Mouse (Mus musculus): Measurements from ENCODE around the gene Manbal. TPM values are rescaled to one million over a fixed set of nuclear protein-coding genes. Genes with fewer than 3 reads are reported as not detected.
A peak's percentile ranks its signal among the peaks of the same experiment; 100 is the strongest.

The Manbal gene
- polyA plus RNA-seq, 1 experiment from 2014 or later: 68.1 TPM

- 43% methylated on average over 11 of the region's 11 CpGs for WGBS
- peak overlapping the region; percentile 99 for H3K27ac ChIP-seq
- H3K4me3 ChIP-seq: peak overlapping the region; percentile 88
These were observed 55.7 kb downstream of the Manbal start for GRCm38 (mm10) chr2:157422854-157423705.

GRCm38 (mm10) chr2:157423706-157424125, 56.3 kb downstream of the Manbal start:
- DNase-seq (ENCODE audit: extremely low spot score, low spot score): peak; percentile 38
- WGBS: 9% methylated on average over 21 of the region's 21 CpGs
- Histone ChIP-seq H3K27ac (peak overlapping the region; percentile 99), H3K9me3 (no peaks in the 10 kb centered on the region), H3K27me3 (ENCODE audit: poor library complexity, severe bottlenecking) (peaks cover 17% of the 10 kb centered on the region), H3K36me3 (replicated peaks) (peaks cover 25% of the 10 kb centered on the region), H3K4me1 (peaks cover 82% of the 10 kb centered on the region), H3K4me3 (peak overlapping the region; percentile 88)

More at GRCm38 (mm10) chr2:157422854-157423705, 55.7 kb downstream of the Manbal start:
- DNase-seq (ENCODE audit: extremely low spot score, low spot score): peak; percentile 45
- Histone ChIP-seq H3K27me3 (ENCODE audit: poor library complexity, severe bottlenecking) (peaks cover 24% of the 10 kb centered on the region), H3K36me3 (replicated peaks) (peaks cover 18% of the 10 kb centered on the region), H3K9me3 (no peaks in the 10 kb centered on the region), H3K4me1 (peaks cover 82% of the 10 kb centered on the region)

DNA sequence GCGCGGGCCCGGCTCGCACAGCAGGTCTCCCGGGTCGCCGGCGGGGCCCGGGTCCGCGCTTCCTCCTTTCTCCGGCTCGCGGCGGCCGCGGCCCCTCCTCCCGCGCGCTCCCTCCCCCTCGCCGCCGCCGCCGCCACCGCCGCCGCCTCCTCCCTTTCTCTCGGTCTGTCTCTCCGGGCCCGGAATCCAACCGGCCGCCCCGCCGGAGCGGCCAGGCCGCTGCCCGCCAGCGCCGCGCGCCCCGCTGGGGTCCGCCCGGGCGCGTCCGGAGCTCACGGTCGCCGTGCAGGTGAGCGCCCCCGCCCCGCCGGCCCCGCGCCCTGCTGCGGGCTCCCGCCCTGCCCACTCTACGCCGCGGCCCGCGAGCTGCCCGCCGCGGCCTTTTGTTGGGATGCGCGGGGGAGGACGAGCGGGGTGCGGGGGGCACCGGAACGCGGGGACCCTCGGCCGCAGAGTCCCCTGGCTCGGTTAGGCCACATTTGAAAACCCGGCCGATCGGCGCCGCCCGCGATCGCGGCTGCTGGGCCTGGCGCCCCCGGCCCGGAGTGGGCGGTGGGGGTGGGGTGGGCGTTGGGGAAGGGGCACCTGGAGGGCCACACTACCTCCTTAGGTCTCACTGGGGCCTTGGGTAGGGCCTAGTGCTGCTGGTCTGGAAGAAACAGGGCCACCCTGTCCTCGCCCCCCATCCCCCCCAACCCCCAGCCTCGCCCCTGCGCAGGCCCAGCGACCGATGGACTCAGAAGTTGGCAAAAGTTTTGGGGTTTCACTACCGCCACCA, 56.9 kb downstream of the Manbal start:
- peaks cover 12% of the 10 kb centered on the region for H3K27me3 ChIP-seq (ENCODE audit: poor library complexity, severe bottlenecking)
- peak overlapping the region; percentile 88 for H3K4me3 ChIP-seq
- H3K27ac ChIP-seq: peak overlapping the region; percentile 99
- WGBS: under 1% methylated on average over 86 of the region's 98 CpGs
- peaks cover 31% of the 10 kb centered on the region for H3K36me3 ChIP-seq (replicated peaks)
- H3K4me1 ChIP-seq: peaks cover 82% of the 10 kb centered on the region
- peak; percentile 56 for DNase-seq (ENCODE audit: extremely low spot score, low spot score)
- no peaks in the 10 kb centered on the region for H3K9me3 ChIP-seq

DNA sequence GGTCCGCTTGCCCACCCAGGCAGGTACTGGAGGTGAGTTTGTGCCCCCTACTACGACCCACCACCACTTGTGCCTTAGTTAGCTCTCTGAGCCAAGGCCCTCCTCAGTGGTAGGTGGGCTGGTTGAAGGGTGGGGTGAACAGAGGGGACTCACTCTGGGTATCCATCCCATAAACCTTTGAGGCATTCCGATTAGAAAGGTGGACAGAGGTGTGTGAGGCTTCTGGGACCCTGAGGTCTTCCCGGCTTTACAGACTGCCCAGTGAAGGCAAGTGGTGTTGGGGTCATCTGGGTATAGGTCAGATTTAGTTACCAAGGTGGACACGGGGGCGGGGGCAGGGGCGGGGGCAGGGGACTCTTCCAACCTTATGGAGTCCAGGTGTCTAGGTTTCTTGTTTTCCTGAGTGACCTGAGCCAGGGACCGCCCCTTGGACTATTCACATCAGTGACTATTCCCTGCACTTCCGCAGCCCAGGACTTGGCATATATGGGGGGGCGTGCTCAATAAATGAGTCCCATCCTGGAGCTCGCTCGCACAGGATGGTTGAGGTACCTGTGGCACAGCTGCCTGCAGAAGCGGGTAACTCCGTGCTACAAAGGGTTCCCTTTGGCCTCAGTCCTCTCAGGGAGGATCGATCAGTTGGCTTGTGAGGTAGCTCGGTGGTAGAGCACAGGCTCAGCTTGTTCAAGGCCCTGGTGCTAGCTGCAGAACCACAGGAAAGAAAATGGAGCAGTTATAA, 57.7 kb downstream of the Manbal start:
- DNase-seq (ENCODE audit: extremely low spot score, low spot score): no peak
- H3K36me3 ChIP-seq (replicated peaks): peaks cover 38% of the 10 kb centered on the region
- no peaks in the 10 kb centered on the region for H3K9me3 ChIP-seq
- H3K4me3 ChIP-seq: peak overlapping the region; percentile 88
- H3K27me3 ChIP-seq (ENCODE audit: poor library complexity, severe bottlenecking): peaks cover 9% of the 10 kb centered on the region
- H3K4me1 ChIP-seq: peaks cover 86% of the 10 kb centered on the region
- peak overlapping the region; percentile 99 for H3K27ac ChIP-seq
- 70% methylated on average over 16 of the region's 16 CpGs for WGBS

DNA sequence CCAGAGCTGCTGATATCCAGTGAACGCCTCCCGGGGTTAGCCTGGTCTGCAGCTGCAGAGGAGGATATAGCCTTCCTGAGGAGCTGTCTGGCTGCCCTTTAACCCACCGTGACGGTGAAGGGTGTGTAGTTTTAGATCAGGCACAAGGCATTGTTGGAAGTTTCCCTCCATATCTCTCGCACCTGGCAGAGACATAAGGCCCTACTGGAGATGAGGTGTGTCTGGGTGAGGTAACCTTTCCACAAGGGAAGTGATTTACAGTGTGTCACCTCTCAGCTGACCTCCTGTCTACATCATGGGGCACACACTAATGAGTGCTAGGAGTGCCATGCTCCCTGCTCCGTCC, 58.2 kb downstream of the Manbal start:
- H3K4me3 ChIP-seq: peak overlapping the region; percentile 88; the same call in 1 of the 2 replicates
- peak overlapping the region; percentile 99; the same call in 1 of the 2 replicates for H3K27ac ChIP-seq

GRCm38 (mm10) chr2:157426171-157426570, 58.8 kb downstream of the Manbal start:
- peaks cover 48% of the 10 kb centered on the region for H3K36me3 ChIP-seq (replicated peaks)
- no peak overlapping the region for H3K27ac ChIP-seq
- 84% methylated on average over 6 of the region's 6 CpGs for WGBS
- peaks cover 9% of the 10 kb centered on the region for H3K27me3 ChIP-seq (ENCODE audit: poor library complexity, severe bottlenecking)
- H3K4me3 ChIP-seq: peak overlapping the region; percentile 88; the same call in 1 of the 2 replicates
- H3K9me3 ChIP-seq: no peaks in the 10 kb centered on the region
- H3K4me1 ChIP-seq: peaks cover 92% of the 10 kb centered on the region
- no peak for DNase-seq (ENCODE audit: extremely low spot score, low spot score)

More for the DNA sequence above, 58.2 kb downstream of the Manbal start:
- Histone ChIP-seq H3K9me3 (no peaks in the 10 kb centered on the region), H3K4me1 (peaks cover 87% of the 10 kb centered on the region), H3K27me3 (ENCODE audit: poor library complexity, severe bottlenecking) (peaks cover 9% of the 10 kb centered on the region), H3K36me3 (replicated peaks) (peaks cover 44% of the 10 kb centered on the region)
- no peak for DNase-seq (ENCODE audit: extremely low spot score, low spot score)
- WGBS: 80% methylated on average over 6 of the region's 6 CpGs

GRCm38 (mm10) chr2:157427164-157427563, 59.8 kb downstream of the Manbal start:
- H3K36me3 ChIP-seq (replicated peaks): peaks cover 58% of the 10 kb centered on the region
- peak overlapping the region; percentile 27 for H3K27ac ChIP-seq
- no peaks in the 10 kb centered on the region for H3K9me3 ChIP-seq
- H3K4me3 ChIP-seq: no peak overlapping the region
- peaks cover 98% of the 10 kb centered on the region for H3K4me1 ChIP-seq
- WGBS: 87% methylated on average over 5 of the region's 5 CpGs
- H3K27me3 ChIP-seq (ENCODE audit: poor library complexity, severe bottlenecking): peaks cover 4% of the 10 kb centered on the region
- DNase-seq (ENCODE audit: extremely low spot score, low spot score): no peak

GRCm38 (mm10) chr2:157428351-157429139, 61.2 kb downstream of the Manbal start:
- WGBS: 93% methylated on average over 13 of the region's 13 CpGs
- H3K4me1 ChIP-seq: peaks cover 98% of the 10 kb centered on the region
- peaks cover 72% of the 10 kb centered on the region for H3K36me3 ChIP-seq (replicated peaks)
- H3K27me3 ChIP-seq (ENCODE audit: poor library complexity, severe bottlenecking): no peaks in the 10 kb centered on the region
- H3K9me3 ChIP-seq: no peaks in the 10 kb centered on the region
- 0 out of 2 replicates have a peak overlapping the region, but pooled peaks have one; percentile 37 for H3K27ac ChIP-seq
- no peak overlapping the region for H3K4me3 ChIP-seq
- DNase-seq (ENCODE audit: extremely low spot score, low spot score): no peak

- H3K27ac ChIP-seq: 0 out of 2 replicates have a peak overlapping the region, but pooled peaks have one; percentile 37
- H3K36me3 ChIP-seq (replicated peaks): peaks cover 83% of the 10 kb centered on the region
- peaks cover 99% of the 10 kb centered on the region for H3K4me1 ChIP-seq
These were observed 62.3 kb downstream of the Manbal start for GRCm38 (mm10) chr2:157429735-157430134.

GRCm38 (mm10) chr2:157430667-157431429, 63.5 kb downstream of the Manbal start:
- Histone ChIP-seq H3K27me3 (ENCODE audit: poor library complexity, severe bottlenecking) (no peaks in the 10 kb centered on the region), H3K9me3 (no peaks in the 10 kb centered on the region), H3K27ac (no peak overlapping the region), H3K4me1 (peaks cover 97% of the 10 kb centered on the region), H3K36me3 (replicated peaks) (peaks cover 93% of the 10 kb centered on the region), H3K4me3 (no peak overlapping the region)
- WGBS: 80% methylated on average over 4 of the region's 4 CpGs
- DNase-seq (ENCODE audit: extremely low spot score, low spot score): no peak

More at GRCm38 (mm10) chr2:157429735-157430134, 62.3 kb downstream of the Manbal start:
- no peaks in the 10 kb centered on the region for H3K9me3 ChIP-seq
- no peak overlapping the region for H3K4me3 ChIP-seq
- DNase-seq (ENCODE audit: extremely low spot score, low spot score): no peak
- H3K27me3 ChIP-seq (ENCODE audit: poor library complexity, severe bottlenecking): no peaks in the 10 kb centered on the region
- WGBS: 83% methylated on average over 7 of the region's 7 CpGs

DNA sequence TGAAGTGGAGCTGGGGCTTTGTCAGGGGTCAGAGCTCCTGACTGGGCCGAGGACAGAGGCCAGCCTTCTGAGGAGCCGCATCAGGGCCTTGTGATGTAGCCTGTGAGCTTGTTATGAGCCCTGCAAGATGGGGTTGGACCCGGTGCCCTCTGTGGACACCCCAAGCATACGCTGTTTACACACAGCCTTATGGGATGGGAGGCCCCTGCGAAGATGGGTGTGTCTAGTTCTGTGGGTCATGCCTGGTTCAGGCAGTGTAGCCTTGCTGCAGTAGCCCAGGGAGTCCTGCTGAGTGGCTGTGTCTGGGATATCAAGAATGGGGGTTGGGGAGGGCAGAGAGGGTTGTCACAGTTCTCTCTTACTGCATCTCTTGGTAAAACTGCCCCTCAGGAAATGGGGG, 64.5 kb downstream of the Manbal start:
- 82% methylated on average over 5 of the region's 5 CpGs for WGBS
- DNase-seq (ENCODE audit: extremely low spot score, low spot score): no peak
- peaks cover 94% of the 10 kb centered on the region for H3K4me1 ChIP-seq
- H3K4me3 ChIP-seq: no peak overlapping the region
- peaks cover 96% of the 10 kb centered on the region for H3K36me3 ChIP-seq (replicated peaks)
- no peaks in the 10 kb centered on the region for H3K9me3 ChIP-seq
- no peaks in the 10 kb centered on the region for H3K27me3 ChIP-seq (ENCODE audit: poor library complexity, severe bottlenecking)
- H3K27ac ChIP-seq: peak overlapping the region; percentile 69
